Mouse (Mus musculus) embryo, embryonic 11.5 days (tissue): Measurements from ENCODE around the gene Ncapd3.

ENCODE experiments used
- DNase-seq: peaks from one replicate; pipeline ENCODE4 v3.0.0-alpha.2; 2012; ENCODE audit warnings: low read depth, low spot score

Ncapd3 gene

DNA sequence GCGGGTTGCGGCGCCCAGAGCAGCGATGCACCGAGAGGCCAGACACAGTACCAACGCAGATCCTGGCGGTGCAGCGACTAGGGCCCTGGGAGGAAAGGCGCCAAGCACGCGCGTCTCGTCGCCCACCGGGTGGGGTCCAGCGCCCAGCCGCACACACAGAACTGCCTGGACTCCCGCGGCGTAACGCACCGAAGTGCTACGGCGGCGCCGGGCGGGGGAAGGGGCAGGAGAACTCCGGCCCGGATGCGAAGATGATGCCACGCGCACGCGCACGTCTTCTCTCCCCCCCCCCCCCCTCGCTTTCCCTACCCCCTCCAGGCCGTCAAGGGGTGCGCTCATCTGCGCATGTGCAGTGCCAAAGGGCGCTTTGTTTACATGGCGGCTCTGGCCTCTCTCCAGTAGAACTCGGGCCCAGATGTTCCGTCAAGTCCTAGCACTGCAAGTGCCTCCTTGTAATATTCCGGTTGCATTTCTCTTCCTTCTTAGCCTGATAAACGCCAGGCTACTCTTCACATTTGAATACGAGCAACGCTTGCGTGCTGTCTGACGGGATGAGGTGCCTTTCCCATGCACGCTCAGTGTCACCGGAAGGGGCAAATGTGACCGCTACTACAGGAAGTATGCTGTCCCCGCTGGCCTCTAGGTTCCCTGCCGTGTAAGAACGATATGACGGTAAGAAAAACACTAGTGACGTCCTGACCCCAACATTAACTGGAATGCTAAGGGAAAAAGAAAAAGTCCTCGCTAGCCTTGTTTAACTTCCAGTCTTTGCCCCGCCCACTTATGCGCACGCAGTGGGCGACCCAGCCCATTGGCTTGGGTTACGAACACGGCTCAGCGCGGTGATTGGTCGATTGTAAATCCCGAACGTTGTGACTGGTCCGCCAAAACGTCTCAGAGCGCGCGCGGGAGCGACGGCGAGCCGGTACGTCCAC lies at the start of gene Ncapd3, which contains the start of gene Vps26b:
Gene Ncapd3, plus strand, starts transcription at position 348 of the 935 bp plus-strand sequence.
Gene Vps26b, minus strand, starts transcription at position 238 of the 935 bp plus-strand sequence.
- peak; percentile 98 for DNase-seq

GRCm38 (mm10) chr9:26985090-26985613 lies 44.8 kb upstream of the Ncapd3 start:
- no peak for DNase-seq

- DNase-seq, result no peak
Observed at GRCm38 (mm10) chr9:26985668-26986277, 44.2 kb upstream of the Ncapd3 start.

DNA sequence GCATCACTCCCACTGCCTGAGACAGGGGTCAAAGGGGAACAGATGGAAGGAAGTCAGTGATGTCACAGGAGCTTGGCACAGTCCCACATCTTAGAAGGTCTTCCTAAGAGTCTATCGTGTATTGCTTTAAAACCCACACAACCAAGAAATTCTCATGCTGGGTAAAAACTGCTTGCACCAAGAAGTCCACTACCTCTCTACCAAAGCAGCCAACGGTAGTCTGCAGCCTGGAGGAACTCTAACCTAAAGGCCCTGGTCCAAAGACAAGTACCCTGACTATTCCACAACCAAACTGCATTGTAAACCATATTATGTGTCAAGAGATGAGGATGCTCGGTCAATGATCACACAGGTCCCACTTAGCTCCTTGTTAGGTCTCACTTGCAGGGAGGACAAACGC lies 39.8 kb upstream of the Ncapd3 start:
- DNase-seq, result no peak

DNA sequence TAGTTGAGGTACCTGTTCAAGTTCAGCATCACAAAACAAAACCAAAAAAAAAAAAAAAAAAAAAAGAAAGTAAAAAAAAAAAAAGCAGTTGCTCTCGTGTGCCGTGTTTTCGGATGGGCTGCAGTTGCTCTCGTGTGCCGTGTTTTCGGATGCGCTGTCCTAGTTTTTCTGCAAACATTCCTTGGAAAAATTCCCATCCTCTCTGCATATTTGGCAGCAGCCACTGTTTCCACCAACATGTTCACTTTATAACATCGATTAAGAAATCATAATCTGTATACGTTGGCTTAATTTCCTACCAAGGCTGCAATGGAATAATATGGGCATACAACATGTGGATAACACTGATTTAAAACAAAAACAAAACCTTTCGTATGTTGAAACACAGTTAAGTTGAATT lies 36.9 kb upstream of the Ncapd3 start:
- no peak for DNase-seq

DNA sequence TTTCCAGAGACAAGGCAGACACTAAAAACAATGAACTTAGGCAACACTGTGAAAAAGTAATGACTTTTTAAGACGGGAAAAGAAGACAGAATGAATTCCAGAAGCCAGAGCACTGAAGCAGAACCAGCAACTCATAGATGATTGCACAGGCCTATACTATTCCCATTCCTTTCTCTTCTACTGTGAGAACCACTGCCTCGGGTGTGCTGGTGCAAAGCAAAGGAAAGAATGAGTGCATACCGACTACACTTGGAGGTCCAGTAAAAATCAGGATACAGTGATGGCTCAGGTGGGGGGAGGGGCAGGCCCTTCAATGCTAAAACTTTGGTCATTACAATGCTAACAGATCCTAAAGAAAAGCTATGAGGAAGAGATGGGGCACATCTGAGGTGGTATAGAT lies 36.1 kb upstream of the Ncapd3 start:
- no peak for DNase-seq

DNA sequence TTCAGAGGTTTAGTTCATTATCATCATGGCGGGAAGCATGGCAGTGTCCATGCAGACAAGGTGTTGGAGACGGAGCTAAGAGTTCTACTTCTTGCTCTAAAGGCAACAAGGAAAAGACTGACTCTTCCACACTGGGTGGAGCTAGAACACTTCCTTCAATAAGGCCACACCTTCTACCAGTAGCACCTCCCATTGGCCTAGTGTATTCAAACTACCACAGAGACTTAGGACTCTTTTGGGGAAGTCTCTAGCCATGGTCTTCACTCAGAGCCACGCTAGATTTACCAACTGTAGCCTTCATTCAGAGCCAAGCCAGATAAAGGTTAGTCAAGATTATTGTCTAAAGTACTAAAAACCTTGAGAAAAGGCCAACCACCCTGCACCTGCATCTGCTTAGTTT lies 32.9 kb upstream of the Ncapd3 start:
- no peak for DNase-seq

DNA sequence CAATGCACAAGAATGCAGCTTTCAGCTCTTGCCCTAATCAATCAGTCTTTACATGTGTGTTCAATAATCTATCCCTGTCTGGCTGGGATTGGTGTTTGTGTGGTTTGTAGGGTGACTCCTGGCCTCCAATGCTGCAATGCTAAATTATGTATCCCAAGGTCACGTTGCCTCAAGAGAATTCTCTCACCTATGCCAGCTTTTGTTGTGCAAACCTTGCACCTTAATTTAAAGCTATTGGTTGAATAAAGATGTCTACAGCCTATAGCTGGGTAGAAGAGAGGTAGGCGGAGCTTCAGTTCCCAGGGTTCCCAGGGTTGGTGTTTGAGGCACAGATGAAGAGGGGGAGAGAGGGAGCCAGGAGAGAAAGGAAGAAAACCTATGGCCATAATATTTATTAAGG lies 32.5 kb upstream of the Ncapd3 start:
- no peak for DNase-seq

DNA sequence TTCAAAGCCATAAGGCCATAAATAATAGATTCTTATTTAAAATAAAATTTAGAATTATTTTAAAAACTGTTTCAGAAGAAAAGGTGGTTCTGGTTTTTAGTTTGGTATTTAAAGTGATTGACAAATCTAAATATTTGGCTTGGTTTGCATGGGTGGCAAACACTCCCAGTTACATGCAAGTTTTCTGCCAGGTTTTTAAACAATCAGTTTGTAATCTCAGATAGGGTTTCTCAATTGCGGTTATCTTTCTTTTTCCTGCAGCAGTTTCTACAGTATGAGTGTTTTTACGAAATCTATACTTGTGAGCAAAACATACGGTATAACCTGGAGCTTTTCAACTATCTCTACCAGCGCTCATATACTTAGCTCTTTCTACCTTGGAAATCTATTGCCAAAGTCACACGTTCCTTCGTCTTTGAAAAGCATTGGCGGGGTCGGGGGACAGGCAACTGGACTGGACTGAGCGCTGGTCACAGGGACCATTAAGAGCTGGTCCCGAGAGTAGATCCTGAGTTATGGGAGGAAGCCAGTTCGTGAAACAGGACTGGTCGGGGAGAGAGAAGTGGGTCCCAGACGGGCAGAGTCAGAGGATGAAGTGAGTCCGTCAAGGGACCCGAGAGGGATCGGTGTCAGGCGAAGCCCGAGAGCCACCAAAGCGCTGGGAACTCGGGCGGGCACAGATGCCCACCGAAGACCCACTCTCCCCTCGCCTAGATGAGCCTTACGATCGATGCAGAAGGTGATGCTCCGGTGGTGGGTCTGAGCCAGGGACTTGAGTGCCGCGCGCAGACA lies 31.1 kb upstream of the Ncapd3 start:
- DNase-seq, result no peak

DNA sequence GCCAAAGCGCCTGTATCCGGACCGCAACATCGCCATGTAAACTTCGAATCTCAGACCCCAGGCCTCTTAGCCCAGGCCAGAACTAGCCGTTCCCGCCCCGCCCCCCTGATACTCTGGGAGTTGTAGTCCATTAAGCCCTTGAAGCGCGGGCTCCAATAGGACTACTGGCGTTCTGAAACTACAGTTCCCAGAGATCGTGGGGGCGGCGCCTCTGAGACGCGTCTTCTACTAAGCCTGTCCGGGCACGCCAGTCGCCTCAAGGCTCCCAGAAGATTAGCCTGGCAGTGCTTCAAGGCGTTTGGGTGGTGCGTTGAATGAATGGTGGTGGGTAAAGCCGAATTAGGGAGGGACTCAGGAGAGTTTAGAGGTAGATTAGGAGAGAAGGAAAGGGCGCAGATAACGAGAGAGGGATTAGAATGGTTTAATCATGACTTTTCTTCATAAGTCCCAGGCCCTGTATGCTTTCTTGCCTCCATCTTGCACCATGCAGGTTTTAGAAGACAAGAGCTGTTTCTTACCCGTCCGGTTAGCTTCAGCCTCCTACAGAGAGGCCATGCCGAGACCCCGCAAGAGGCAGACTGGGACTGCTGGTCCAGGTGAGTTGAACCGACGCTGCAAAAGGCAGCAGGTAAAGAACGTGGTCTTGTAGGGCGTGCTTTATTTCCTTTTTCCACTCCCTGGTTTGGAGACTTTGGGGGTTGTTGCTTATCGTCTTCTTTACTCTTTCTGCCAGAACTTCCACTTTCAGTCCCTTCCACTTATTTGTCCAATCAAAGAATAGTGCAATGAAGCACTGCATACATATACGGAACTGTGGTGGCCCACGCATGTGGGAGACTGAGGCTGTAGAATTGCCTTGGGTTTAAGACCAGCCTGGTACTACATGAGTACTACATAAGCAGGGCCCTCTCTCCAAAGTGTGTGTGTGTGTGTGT lies 30.2 kb upstream of the Ncapd3 start, which contains the start of the genes Acad8 and Thyn1:
Gene Acad8, minus strand, starts transcription at position 106 of the 935 bp plus-strand sequence.
Gene Thyn1, plus strand, starts transcription at position 250 of the 935 bp plus-strand sequence.
- DNase-seq, result peak; percentile 93

DNA sequence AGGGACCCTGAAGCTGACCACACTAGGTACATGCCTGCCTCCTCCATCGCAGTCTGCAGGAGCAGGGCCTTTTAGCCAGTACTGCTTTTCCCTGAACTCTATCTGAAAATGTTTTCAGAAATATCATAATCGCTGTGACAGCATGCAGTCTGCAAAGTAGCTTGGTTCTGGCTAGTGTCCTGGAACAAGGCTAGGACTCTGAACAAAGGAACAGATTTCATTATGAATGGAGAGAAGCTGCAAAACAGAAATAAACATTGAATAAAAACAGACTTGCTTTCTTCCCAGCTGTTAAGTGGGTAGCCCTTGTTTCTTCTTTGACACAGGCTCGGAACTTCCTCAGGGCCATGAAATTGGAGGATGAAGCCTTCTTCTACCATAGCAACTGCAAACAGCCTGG lies 24.7 kb upstream of the Ncapd3 start:
- DNase-seq, result no peak

- no peak for DNase-seq
Observed at GRCm38 (mm10) chr9:27005933-27006332, 24.0 kb upstream of the Ncapd3 start.

DNA sequence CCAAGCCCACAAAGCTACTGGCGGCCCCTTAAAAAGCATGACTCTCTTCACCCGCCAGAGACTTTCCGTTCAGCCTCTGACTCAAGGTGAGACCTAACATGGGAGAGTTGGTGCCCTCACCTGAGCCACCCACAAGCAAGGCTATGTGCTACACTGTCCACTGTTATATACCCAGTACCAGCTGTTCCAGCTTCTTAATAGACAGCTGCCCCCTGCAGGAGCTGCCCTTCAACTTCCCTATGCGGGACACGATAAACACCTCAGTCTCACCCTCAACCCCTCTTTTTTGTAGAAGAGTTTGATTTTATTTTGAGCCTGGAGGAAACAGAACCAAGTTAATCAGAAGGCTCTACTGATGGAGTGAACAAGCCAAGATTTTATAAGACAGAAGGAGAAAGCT lies 23.1 kb upstream of the Ncapd3 start:
- no peak for DNase-seq

DNA sequence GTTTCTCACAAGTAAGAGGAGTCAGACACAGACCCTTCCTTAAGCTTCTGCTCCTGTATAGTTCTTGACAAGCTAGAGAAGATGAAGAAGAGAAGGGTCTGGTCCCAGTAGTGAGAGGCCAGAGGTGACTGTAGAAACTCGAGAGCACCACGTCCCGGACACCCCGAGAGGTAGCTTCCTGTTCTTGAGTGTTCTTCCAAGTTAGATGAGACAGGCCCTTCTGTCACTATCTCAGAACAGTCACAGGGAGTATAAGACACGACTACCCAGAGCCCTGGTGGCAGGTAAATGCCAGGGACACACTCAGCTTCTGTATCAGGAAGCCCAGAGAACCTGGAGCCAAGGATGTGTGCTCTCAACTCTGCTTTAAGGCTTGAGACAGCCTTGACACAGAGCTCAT lies 20.7 kb upstream of the Ncapd3 start:
- no peak for DNase-seq

GRCm38 (mm10) chr9:27011572-27011971 lies 18.4 kb upstream of the Ncapd3 start:
- DNase-seq, result no peak

DNA sequence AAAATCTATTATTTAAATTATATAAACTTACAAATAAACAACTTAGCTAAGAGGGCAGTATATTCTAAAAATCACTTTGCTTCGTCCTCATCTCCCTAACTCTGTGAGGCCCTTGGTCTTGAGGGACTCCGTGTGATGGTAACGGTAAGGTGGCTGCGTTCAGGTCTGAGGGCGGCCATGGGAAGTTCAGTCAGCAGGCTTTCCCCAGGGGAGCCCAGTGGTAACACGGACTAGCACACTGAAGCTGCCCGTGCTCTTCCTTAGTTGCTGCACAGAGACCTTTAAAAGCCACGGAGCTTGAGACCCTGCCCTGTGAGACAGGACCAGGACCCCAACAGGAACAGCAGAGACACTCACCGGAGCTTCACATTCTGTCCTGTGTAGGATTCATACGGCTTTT lies 11.0 kb upstream of the Ncapd3 start:
- DNase-seq, result no peak

DNA sequence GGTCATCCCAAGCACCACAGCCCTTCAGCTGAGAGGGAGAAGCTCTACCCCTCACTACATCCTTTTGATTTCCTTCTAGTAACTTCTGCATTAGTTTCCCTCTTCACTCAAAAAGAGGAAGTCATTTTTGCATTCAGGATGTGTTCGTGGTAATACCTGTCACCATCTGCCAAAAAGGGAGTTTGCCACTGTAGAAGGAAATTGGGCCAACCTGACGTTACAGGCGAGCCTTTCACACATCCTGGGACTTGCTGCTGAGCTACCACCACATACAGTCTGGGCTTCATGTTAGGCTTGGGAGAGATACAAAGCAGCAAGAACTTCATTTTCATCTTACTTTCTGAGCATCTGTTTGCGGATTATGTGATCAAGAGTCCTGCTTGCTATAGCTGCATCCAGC lies 6.3 kb upstream of the Ncapd3 start:
- no peak for DNase-seq

- DNase-seq, result no peak
Observed at GRCm38 (mm10) chr9:27026708-27027107, 3.3 kb upstream of the Ncapd3 start.

GRCm38 (mm10) chr9:27029022-27029827 lies 750 bp upstream of the Ncapd3 start:
- DNase-seq, result no peak

GRCm38 (mm10) chr9:27030763-27031100 lies 757 bp downstream of the Ncapd3 start:
- DNase-seq, result no peak
